Mouse (Mus musculus) urinary bladder, postnatal 4 days (tissue): ENCODE results near the gene Lpcat1.

Source experiments
- DNase-seq, 2 experiments: peaks; one replicate each; pipeline ENCODE4 v3.0.0; 2021 to 2022; ENCODE audit warnings: low spot score in 2 of 2

The Lpcat1 gene

GRCm38 (mm10) chr13:73476796-73477195, 9.8 kb downstream of the Lpcat1 start:
- DNase-seq = no peak

GRCm38 (mm10) chr13:73477841-73478240, 10.8 kb downstream of the Lpcat1 start:
- DNase-seq = no peak

DNA sequence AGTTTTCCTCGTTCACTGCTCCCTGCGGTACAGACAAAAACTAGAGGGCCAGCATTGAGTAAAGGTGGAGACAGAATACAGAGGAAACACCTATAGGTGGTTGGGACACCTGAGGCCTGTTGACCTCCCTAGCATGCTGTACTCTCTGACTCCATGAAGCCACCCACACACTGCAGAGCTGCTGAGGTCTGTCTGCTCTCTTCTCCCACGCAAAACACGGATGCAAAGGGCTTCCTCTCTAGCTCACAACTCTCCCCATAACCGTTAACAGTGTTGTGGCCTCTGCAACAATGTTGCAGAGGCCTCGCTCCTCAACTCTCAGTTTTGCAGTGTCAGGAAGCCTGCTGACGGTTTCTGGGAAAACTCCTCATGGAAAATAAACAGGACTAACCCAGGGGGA, 15.5 kb downstream of the Lpcat1 start:
- DNase-seq = no peak

- DNase-seq = no peak
Observed at GRCm38 (mm10) chr13:73483331-73483730, 16.3 kb downstream of the Lpcat1 start.

- no peak for DNase-seq
Observed at GRCm38 (mm10) chr13:73484171-73484570, 17.2 kb downstream of the Lpcat1 start.

DNA sequence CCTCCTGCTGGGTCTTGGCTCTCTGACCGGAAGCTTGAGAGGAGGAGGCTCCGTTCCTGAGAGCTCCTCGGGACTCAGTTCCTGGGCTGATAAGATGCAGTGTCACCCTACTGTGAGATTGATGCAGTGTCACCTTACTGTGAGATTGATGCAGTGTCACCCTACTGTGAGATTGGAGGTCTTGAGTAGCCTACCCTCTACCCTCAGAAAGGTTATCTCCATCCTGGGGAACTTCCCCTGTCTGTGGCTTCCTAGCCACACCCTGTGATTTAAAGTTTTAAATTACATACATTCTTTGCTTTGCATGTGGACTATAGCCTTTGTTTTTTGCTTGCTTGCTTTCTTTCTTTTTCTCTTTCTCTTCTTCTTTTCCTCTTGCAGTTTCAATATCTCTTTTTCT, 21.1 kb downstream of the Lpcat1 start:
- no peak for DNase-seq

GRCm38 (mm10) chr13:73488707-73489106, 21.7 kb downstream of the Lpcat1 start:
- DNase-seq = no peak

DNA sequence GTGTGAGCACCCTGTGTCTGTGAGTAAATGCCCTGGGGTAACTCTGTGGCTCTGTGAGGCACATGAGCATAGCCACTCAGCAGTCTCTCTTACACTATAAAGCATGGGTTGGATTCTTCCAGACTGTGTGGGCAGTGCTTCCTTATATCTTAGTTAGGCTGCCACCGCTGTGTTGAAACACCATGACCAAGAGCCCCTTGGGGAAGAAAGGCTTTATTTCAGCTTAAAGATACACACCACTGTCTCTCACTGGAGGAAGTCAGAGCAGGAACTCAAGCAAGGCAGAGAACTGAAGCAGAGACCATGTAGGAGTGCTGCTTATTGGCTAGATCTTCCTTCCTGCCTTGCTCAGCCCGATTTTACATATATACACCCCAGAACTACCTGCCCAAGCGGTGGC, 23.0 kb downstream of the Lpcat1 start:
- no peak for DNase-seq

DNA sequence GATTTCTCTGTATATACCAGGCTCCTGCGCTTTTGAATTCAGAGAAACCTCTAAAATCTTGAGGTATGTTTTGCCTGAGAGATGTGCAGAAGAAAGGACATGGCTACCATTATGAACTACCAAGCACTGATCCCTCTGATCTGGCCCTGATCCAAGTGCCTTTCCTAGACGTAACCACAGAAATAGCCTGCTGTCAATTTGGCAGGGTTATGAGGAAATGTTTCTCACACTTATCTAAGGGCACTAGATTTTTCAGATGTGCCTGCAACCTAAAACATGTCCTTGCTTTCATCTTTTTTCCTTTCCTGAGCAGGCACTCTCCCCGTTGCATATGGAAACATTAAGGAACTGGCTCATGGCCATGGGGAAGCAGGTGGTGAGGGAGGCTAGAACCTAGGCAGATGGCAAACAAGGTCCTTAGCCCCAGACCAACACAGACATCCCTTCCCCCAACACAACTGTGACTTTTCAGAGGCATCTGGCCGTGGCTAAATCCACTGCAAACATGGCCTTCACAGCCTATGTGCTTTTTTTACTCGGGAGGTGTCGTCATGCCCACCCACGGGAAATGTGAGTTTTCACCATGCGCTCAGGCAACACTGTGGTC, 23.7 kb downstream of the Lpcat1 start:
- no peak for DNase-seq

DNA sequence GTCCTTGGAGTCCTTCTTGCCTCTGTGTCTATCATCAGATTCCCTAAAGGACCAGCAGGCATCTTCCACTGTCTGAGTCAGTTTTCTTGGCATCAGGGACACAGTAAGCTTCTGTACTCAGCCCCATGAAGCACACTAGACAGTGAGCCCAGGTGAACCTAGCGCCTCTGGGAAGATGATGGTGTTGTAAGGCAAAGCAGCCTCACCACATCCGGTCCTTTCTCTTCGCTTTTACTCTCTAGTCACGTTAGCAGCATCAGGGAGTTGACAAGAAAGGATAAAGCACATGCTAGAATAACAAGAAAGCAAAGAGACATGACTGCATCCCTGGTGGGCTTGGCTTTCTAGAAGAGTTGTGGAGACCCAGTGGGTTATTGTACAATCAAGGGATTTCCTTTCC, 26.2 kb downstream of the Lpcat1 start:
- no peak for DNase-seq

- no peak for DNase-seq
Observed at GRCm38 (mm10) chr13:73494528-73494927, 27.5 kb downstream of the Lpcat1 start.

GRCm38 (mm10) chr13:73496137-73496536, 29.1 kb downstream of the Lpcat1 start:
- no peak for DNase-seq

DNA sequence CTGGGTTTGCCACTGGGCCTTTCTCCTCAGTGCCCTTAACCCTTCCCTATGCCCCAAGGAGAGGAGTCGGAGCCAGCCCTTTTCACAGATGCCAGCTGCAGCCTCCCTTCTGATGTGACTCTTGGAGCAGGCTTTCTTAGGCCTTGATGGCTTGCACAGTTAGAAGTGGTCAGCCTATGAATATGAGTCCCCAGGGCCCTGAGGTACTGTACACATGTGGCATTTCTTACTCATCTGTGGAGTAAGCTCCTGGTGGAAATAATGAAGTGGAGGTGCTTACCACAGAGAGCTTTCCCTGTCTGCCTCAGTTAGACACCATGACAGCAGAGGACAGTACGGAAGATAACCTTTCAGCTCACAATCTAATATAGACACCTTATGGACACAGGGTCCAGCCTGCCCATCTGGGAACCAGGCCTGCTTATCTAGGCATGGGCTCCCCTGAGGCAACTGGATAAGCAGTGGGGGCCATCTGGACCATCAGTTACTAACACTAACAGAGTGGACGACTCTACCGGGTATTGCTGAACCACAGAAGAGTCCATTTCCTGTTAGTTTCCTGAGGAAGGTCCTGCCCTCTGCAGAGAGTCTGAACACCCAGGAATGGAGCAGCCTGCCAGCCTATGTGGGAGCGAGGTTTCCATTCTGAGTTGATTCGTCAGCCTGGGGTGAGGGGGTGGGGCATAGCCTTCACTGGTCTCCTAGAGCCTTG, 33.1 kb downstream of the Lpcat1 start:
- DNase-seq = no peak

GRCm38 (mm10) chr13:73502719-73503118, 35.7 kb downstream of the Lpcat1 start:
- no peak for DNase-seq

GRCm38 (mm10) chr13:73505686-73506467, 38.9 kb downstream of the Lpcat1 start:
- peak; percentile 52 to 69 for DNase-seq

DNA sequence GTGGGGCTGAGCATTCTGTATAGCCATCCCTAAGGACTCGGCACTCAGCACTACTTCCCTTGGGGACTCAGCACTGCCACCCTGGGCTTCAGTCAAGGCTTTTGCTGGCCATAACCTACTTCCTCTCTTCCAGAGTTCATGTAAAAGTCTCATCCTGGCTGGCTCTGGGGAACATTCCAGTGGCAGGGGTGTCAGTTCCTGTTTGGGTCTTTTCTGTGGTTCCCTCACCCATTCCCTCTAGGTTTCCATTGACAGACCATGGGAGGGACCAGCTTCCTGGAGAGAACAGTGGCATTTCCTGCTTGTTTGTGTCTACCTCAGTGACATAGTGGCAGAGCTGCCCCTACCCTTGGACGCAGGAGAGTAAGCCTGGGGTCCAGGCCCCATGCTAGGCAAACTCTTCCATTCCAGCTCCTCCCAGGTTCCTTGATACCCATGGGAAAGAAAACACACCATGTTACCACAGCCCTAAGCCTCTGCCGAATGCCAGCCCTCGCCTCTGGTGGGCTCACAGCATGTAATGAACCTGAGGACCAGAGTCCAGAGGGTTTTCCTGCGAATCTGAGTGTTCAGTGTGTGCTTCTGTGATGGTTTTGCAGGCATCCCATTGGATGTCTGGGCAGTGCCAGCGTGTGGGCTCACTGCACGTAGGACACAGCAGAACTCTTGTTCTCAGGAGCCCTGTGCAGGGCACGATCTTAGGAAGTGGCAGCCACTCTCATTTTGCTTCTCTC, 42.0 kb downstream of the Lpcat1 start:
- no peak for DNase-seq

DNA sequence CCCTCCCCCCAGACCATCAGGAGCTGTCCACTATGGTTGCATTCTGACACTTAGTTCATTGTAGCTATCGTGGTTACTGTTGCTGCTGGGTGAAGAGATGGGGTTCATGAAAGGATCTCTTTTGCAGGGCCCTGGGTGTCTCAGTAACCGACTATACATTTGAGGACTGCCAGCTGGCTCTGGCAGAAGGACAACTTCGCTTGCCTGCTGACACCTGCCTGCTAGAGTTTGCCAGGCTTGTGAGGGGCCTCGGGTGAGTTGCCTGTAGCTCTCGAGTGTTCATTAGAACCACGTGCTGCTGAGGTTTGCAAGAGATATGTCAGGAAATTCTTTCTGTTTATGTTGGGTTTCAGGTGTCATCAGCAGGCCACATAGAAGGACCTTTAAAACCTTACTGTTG, 42.9 kb downstream of the Lpcat1 start:
- DNase-seq = no peak

GRCm38 (mm10) chr13:73512776-73513673, 46.0 kb downstream of the Lpcat1 start:
- DNase-seq = peak; percentile 37 to 76

DNA sequence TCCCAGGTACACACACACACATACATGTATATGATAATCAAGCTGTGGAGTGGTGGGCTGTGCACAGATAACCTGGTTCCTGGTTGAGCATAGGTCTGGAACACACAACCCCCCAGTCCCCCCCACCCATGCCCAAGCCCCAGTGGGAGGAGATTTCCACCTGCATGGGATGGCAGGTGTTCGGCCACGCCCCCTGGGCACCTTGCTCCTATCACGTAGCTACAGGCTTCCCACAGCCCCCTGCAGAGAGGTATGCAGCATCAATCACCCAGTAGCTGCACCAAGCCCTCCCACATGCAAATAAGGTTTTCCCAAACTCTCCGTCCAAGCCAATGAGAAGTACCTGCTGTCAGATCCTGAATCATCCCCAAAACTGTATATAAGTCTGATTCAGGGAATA, 49.9 kb downstream of the Lpcat1 start:
- no peak for DNase-seq

- peak in 1 of 2 experiments; percentile 3 for DNase-seq
Observed at GRCm38 (mm10) chr13:73533716-73534115, 66.7 kb downstream of the Lpcat1 start.

GRCm38 (mm10) chr13:73535287-73535686, 68.3 kb downstream of the Lpcat1 start:
- no peak for DNase-seq
